Mouse (Mus musculus): ENCODE data around the gene Kcnk13.

Gene Kcnk13

DNA sequence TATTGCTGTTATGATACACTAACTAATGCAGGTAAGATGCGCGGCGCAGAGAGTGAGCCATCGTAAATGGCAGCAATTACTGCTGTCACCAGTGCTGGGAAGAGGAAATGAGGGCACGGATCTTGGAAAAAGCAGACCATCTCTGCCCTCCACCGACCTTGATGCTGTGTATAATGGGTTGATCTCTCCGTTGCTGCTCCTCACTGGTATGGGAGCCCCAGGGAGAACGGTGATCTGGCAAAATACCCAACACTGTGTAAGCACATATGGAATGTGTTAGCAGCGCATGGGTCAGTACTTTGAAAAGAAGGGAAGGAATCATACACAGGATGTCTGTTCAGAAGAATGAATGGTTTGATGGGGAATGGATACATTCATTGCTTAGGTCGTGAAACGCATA lies 128.7 kb downstream of the Kcnk13 start:
- no peak for DNase-seq

DNA sequence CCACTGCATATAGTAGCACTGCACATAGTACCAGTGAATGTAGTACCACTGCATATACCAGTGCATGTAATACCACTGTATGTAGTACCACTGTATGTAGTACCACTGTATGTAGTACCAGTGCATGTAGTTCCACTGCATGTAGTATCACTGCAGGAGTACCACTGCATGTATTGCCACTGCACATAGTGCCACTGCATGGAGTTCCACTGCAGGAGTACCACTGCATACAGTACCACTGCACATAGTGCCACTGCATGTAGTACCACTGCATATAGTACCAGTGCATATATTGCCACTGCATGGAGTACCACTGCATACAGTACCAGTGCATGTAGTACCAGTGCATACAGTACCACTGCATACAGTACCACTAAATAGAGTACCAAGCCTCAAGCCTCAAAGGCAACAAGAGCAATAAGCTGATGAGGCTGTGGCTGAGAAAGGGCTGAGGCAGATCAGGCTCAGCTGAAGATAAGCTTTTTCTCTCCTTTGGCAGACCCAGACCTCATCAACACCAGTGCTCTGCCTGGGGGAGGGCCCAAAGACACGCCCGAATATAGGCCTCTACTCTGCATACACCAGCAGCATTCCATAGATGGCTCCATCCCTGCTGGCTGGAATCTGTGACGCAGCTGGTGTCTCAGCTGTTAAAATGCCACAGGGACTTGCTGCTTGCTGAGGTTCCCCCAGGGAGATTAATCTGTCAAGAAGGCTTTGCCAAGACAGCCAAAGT lies 135.8 kb downstream of the Kcnk13 start:
- DNase-seq: no peak

DNA sequence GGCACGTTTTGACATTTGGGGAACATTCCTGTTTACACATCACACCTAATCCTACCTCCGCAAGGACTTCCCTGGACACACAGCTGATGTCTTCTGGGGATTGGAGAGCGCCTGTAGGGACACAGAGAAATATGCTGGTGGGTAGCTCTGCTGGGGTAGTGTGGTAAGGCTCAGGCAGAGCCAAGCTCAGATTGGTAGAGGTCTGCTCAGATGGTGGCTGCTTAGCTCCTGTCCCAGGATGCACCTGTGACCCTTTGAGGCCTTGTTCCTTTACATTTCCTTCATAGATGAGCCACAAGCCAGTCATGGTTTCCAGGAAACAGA lies 136.4 kb downstream of the Kcnk13 start:
- no peak for DNase-seq

DNA sequence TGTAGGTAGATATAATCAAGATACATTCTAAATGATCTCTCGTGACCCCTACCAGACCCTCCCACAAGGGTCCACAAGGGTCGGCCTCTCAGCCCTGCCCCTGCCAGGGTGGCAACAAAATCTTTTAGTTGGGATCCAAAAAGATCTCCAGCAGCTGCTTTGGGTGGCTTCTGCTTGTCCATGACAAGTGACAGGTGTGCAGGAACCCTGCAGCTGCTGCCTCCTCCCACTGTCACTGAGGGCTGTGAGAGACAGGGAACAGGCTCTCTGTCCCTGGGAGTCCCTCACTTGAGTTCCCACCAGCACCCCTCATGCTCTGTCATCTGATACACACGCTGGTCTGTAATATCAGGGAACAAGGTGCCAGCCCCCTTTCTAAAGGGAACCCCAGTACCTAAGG lies 137.4 kb downstream of the Kcnk13 start:
- no peak for DNase-seq

DNA sequence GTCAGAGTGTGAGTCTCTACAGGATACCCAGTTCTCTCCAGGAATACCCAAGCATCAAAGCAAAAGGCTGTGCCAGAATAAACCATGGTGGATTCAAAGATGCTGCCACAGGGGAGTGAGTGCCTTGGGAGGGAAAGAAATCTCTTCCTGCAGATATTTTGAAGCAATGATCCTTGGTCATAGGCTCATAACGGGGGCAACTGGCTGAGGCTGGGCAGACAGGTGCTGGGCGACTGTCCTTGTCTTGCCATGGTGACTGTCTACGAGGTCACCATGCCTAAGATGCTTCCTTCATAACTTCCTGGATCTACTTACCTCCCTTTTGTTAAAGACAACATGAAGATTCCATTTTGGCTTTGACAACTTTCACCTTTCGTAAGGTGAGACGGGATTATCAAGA lies 140.2 kb downstream of the Kcnk13 start:
- no peak for DNase-seq

DNA sequence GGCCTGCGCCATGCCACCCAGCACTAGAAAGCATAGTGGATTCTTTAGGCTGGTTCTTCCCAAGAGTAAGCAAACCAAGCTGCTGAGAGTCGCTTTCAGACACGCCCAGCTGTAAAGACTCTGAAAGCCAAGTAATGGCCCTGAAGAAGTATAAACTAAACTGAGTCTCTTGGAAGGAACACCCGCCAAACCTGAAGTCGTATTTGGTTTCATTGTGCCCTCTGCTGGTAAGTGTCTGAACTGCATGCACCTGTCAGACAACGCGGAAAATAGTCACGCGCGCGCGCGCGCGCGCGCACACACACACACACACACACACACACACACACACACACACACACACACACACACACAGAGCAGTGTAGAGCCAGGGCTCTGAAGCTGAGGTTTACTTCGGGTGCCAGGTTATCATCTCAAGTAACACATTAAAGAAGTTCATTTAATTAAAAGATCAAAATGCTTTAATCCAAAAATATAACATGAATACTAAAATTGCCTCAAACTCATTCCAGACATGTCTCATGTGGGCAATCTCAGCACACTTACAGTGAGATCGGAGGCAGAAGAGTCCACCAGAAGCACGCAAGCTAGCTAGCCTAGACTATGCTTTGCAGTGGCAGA lies 142.1 kb downstream of the Kcnk13 start:
- DNase-seq: peak; percentile 76

DNA sequence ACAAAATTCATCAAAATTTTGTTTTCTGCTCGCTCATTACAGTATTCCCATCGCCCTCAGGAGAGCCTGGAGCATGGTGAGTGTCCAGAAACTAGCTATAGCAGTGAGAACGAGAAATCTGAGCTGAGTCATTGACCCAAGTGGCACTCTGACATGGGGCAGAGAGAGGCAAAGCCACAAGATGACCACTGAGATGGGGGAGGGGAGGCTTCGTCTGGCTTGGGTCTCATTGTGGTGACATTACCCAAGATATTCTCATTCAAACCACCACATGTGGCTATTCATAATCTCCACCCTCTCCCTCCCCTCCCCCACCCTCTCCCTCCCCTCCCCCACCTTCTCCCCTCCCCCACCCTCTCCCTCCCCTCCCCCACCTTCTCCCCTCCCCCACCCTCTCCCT lies 143.1 kb downstream of the Kcnk13 start:
- no peak for DNase-seq

DNA sequence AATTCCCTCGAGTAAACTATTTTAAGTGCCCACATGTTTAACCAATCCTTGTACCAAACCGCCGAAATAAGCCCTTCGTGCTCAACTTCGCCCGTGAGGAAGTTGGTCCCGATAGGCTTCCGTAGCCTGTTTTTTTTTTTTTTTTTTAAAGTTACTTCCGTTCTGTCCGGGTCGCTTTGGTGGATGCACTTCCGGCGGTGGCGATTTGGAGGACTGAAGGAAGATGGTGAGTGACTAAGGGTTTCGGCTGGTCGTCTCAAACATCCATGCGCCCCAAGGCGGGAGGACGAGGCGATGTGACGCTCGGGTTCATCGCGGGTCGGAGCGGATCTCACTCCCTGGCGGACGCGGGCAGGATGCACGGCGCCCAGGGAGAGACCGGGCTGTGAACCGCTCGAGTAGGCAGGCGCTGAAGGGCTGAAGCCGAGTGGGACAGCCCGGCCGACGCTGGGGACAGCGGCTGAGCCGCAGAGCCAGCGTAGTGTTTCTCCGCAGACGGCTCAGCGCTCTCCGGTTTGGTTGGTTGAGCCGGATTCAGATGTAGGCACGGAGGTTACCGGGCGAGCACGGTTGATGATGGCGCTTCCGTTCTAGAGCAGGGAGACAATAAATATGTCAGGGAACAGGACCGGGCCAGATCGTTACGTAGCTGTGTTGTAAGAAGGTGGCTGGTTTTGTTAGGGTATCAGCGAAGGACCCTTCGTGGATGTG lies 145.8 kb downstream of the Kcnk13 start, which contains the start of gene Psmc1:
TSS of gene Psmc1 (plus strand) at position 169 of the 711 bp plus-strand sequence.
- peak; percentile 82 for DNase-seq
